Mouse (Mus musculus): ENCODE measurements around the gene Blm. TPM values are rescaled to one million over a fixed set of nuclear protein-coding genes. Genes with fewer than 3 reads are reported as not detected.
A peak's percentile ranks its signal among the peaks of the same experiment; 100 is the strongest.

Gene Blm
- polyA plus RNA-seq, 1 experiment, result 0.75 TPM

DNA sequence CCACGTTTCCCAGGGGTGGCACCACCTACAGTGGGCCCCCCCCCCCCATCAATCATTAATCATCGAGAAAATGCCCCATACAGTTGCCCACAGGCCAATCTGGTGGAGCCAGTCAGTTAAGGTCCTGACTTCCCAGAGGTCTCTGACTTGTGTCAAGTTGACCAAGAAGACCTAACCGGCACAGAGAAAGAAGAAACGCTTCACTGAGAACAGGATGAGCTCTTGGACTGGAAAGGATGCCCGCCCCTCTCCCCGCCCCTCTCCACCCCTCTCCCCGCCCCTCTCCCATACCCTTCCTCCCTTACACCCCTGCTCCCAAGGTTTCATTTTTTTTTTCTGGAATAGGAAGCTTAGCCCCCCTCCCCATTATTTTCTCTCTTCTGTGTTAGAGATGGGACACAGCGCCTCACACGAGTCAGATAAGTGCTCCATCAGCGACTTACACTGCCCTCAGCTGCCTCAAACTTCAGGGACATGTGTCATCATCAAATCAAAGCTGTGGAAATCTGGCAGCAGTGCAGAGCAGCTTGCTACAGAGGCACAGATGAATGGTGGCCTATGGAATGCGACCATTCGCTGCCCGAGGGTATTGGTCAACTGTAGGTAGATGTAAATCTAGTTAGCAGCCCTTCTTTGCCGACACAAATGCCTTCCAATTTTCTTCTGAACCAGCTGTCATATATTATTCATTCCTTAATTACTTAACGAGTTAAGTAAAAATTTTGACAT lies 95.7 kb downstream of the Blm start:
- DNase-seq, result no peak
- Histone ChIP-seq H3K4me1 (ENCODE audit: control insufficient read depth, insufficient read depth, low read length) (no peaks in the 10 kb centered on the region), H3K4me3 (replicated peaks; ENCODE audit: extremely low read depth, low read depth, low read length) (no peak overlapping the region)
- no peak for TF ChIP-seq CTCF (IDR thresholded peaks at IDR 0.05; ENCODE audit: insufficient read depth, low read length)
- no peak for TF ChIP-seq POLR2A (IDR thresholded peaks at IDR 0.05; ENCODE audit: borderline replicate concordance, extremely low read depth, low read depth, low read length)
- 34% methylated on average over 15 of the region's 15 CpGs for WGBS

DNA sequence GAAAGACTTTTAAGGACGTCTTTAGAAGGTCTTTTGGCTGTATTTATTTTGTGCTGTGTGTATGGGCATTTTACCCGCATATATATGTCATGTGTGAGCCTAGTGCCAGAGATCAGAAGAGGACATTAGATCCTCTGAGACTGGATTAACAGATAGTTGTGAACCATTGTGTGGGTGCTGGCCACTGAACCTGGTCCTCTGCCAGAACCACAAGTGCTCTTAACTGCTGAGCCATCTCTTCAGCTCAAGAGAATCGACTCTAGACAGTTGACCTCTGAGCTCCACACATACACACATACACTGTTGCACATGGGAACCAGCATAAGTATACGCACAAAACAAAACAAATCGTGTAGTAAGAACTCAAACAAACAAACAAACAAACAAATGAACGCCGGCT lies 98.3 kb downstream of the Blm start:
- no peak for DNase-seq
- Histone ChIP-seq H3K4me3 (replicated peaks; ENCODE audit: extremely low read depth, low read depth, low read length) (no peak overlapping the region), H3K4me1 (ENCODE audit: control insufficient read depth, insufficient read depth, low read length) (no peaks in the 10 kb centered on the region)
- WGBS, result 68% methylated on average over 7 of the region's 7 CpGs
- TF ChIP-seq CTCF (IDR thresholded peaks at IDR 0.05; ENCODE audit: insufficient read depth, low read length) (no peak), POLR2A (IDR thresholded peaks at IDR 0.05; ENCODE audit: borderline replicate concordance, extremely low read depth, low read depth, low read length) (no peak)

DNA sequence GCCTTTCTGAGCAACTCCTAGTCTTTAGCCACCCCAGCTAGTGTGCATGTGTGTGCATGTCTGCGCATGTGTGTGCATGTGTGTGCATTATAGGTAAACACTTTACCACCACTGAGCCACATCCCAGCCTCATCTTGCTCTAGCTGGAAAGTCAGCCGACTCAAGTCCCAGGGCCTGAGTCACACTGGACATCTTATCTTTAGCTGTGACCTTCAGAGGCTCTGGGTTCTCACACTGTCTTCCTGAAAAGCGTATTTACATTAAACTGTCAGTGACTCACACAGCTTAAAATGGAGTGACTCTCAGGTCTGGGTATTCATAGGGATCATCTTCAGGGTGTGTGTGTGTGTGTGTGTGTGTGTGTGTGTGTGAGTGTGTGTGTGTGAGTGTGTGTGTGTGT lies 99.3 kb downstream of the Blm start:
- no peak for TF ChIP-seq CTCF (IDR thresholded peaks at IDR 0.05; ENCODE audit: insufficient read depth, low read length)
- no peak for TF ChIP-seq POLR2A (IDR thresholded peaks at IDR 0.05; ENCODE audit: borderline replicate concordance, extremely low read depth, low read depth, low read length)
- 64% methylated on average over 3 of the region's 3 CpGs for WGBS
- DNase-seq, result no peak
- H3K4me3 ChIP-seq (replicated peaks; ENCODE audit: extremely low read depth, low read depth, low read length), result no peak overlapping the region
- no peaks in the 10 kb centered on the region for H3K4me1 ChIP-seq (ENCODE audit: control insufficient read depth, insufficient read depth, low read length)

DNA sequence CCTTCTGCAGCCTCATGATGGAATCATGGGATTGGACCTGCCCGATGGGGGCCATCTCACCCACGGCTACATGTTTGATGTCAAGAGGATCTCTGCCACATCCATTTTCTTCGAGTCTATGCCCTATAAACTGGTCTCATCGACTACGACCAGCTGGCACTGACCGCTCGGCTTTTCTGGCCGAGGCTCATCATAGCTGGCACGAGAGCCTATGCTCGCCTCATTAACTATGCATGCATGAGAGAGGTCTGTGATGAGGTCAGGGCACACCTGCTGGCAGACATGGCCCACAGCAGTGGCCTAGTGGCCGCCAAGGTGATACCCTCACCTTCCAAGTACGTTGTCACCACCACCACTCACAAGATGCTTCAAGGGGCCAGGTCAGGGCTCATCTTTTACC lies 105.3 kb downstream of the Blm start:
- 93% methylated on average over 12 of the region's 12 CpGs for WGBS
- Histone ChIP-seq H3K4me1 (ENCODE audit: control insufficient read depth, insufficient read depth, low read length) (no peaks in the 10 kb centered on the region; the same call in 1 of the 2 replicates), H3K4me3 (replicated peaks; ENCODE audit: extremely low read depth, low read depth, low read length) (no peak overlapping the region)
- TF ChIP-seq POLR2A (IDR thresholded peaks at IDR 0.05; ENCODE audit: borderline replicate concordance, extremely low read depth, low read depth, low read length) (no peak), CTCF (IDR thresholded peaks at IDR 0.05; ENCODE audit: insufficient read depth, low read length) (no peak)
- DNase-seq, result no peak

DNA sequence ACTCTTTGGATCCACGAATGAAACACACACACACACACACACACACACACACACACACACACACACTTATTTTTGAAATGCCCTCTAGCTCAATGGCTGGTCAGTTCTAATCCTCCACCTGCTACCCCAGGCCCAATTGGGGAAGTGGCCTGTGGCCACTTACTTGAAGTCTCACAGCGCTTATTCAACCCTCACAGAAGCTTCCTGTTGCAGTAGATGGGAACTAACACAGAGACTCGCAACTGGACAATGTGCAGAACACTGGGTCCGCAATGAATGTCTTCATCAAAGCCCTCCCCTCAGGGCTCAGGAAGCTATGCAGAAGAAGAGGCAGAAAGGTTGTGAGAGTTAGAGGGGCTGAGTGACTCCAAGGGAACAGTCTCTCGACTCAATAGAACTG lies 107.2 kb downstream of the Blm start:
- DNase-seq, result no peak
- Histone ChIP-seq H3K4me1 (ENCODE audit: control insufficient read depth, insufficient read depth, low read length) (peaks cover 3% of the 10 kb centered on the region), H3K4me3 (replicated peaks; ENCODE audit: extremely low read depth, low read depth, low read length) (no peak overlapping the region)
- TF ChIP-seq CTCF (IDR thresholded peaks at IDR 0.05; ENCODE audit: insufficient read depth, low read length) (no peak), POLR2A (IDR thresholded peaks at IDR 0.05; ENCODE audit: borderline replicate concordance, extremely low read depth, low read depth, low read length) (no peak)
- WGBS, result 83% methylated on average over 5 of the region's 5 CpGs

DNA sequence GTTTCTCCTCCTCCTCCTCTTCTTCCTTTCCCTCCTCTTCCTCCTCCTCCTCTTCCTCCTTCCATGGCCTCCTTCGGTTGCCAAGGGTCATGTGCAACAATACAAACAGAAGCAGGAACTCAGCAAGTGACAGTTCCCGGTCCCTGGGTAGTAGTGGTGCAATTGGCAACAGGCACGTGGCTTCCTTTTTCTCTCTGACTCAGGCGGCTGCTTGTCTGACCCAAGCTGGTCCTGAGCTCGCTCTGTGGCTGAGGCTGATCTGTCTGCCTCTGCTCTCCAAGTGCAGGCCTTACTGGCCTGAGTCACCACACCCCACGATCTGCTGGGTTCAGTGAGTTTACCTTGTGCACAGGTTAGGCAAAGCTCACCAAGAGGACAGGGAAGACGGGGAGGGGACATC lies 108.6 kb downstream of the Blm start:
- WGBS, result 34% methylated on average over 7 of the region's 7 CpGs
- Histone ChIP-seq H3K4me1 (ENCODE audit: control insufficient read depth, insufficient read depth, low read length) (peaks cover 3% of the 10 kb centered on the region), H3K4me3 (replicated peaks; ENCODE audit: extremely low read depth, low read depth, low read length) (no peak overlapping the region)
- DNase-seq, result no peak
- TF ChIP-seq CTCF (IDR thresholded peaks at IDR 0.05; ENCODE audit: insufficient read depth, low read length) (no peak), POLR2A (IDR thresholded peaks at IDR 0.05; ENCODE audit: borderline replicate concordance, extremely low read depth, low read depth, low read length) (no peak)

DNA sequence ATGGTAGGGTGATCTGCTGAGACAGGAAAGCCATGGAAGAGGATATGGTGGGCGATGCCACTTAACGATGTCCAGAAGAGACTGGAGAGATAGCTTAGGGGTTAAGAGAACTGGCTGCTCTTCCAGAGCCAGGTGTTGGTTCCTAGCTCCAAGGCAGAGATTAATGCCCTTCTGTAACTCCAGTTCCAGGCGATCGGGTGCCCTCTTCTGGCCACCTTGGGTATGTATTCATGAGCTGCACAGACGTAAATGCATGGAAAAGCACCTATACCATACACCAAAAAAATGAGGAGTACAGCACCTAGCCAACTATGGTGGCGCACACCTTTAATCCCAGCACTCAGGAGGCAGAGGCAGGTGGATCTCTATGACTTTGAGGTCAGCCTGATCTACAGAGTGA lies 110.2 kb downstream of the Blm start:
- Histone ChIP-seq H3K4me3 (replicated peaks; ENCODE audit: extremely low read depth, low read depth, low read length) (no peak overlapping the region), H3K4me1 (ENCODE audit: control insufficient read depth, insufficient read depth, low read length) (peaks cover 3% of the 10 kb centered on the region)
- 87% methylated on average over 6 of the region's 6 CpGs for WGBS
- DNase-seq, result no peak
- TF ChIP-seq CTCF (IDR thresholded peaks at IDR 0.05; ENCODE audit: insufficient read depth, low read length) (peak; percentile 36; the same call in 1 of the 2 replicates), POLR2A (IDR thresholded peaks at IDR 0.05; ENCODE audit: borderline replicate concordance, extremely low read depth, low read depth, low read length) (no peak)

DNA sequence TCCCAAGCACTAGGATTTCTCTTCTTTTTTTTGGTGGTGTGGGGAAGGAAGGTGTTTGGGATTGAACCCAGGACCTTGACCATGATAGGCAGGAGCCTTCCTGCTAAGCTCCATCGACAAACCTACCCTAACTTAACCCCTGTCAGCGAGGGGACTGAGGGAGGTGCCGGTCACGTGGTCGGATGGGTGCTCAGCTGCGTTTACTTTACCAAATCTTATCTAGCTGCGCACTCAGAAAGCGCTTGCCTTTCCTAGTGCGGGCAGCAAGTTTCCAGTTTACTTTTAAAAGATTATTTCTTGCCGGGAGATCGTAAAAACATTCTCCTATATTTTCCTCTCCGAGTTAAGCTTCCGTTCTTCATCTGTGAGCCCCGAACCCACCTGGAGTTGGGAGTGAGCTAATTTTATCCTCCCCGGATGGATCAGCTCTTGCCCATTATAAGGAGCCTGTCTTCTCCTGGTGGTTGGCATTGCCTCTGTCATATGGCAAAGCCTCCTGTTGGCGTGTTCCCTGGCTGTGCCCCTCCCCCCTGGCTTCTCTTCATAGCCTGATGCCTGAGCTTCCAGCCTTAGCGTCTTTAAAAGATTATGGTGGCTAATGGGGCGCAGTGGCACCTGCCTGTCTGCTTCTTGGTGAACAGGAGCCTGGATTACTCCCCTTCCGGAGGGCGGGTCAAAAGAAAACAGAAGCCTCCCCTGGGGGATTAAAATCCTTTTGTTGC lies 112.0 kb downstream of the Blm start:
- peak overlapping the region; percentile 8 for H3K4me3 ChIP-seq (replicated peaks; ENCODE audit: extremely low read depth, low read depth, low read length)
- peaks cover 3% of the 10 kb centered on the region for H3K4me1 ChIP-seq (ENCODE audit: control insufficient read depth, insufficient read depth, low read length)
- DNase-seq, result peak; percentile 35
- TF ChIP-seq POLR2A (IDR thresholded peaks at IDR 0.05; ENCODE audit: borderline replicate concordance, extremely low read depth, low read depth, low read length) (no peak), CTCF (IDR thresholded peaks at IDR 0.05; ENCODE audit: insufficient read depth, low read length) (no peak)
- 14% methylated on average over 20 of the region's 20 CpGs for WGBS

DNA sequence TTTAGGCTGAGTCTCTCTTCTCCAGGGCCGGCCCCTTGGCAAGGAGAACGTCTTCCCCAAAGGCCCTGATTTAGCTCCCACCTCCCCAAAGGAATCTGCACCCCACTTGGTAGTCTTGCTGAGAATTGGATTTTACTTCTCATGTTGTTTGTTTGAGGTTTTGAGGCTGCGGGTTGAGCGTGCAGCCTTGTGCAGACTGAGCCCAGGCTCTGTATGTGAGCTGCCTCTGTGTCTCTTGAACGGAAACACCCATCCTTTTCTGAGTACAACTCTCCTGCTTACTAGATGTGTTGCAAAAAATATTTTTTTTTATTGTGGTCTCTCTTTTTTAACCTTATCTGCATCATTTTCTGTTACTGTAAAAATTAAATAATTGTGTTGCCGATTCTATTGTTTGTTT lies 113.3 kb downstream of the Blm start:
- Histone ChIP-seq H3K4me3 (replicated peaks; ENCODE audit: extremely low read depth, low read depth, low read length) (no peak overlapping the region), H3K4me1 (ENCODE audit: control insufficient read depth, insufficient read depth, low read length) (peaks cover 3% of the 10 kb centered on the region)
- 93% methylated on average over 6 of the region's 6 CpGs for WGBS
- DNase-seq, result no peak
- no peak for TF ChIP-seq CTCF (IDR thresholded peaks at IDR 0.05; ENCODE audit: insufficient read depth, low read length)
- TF ChIP-seq POLR2A (IDR thresholded peaks at IDR 0.05; ENCODE audit: borderline replicate concordance, extremely low read depth, low read depth, low read length), result no peak

DNA sequence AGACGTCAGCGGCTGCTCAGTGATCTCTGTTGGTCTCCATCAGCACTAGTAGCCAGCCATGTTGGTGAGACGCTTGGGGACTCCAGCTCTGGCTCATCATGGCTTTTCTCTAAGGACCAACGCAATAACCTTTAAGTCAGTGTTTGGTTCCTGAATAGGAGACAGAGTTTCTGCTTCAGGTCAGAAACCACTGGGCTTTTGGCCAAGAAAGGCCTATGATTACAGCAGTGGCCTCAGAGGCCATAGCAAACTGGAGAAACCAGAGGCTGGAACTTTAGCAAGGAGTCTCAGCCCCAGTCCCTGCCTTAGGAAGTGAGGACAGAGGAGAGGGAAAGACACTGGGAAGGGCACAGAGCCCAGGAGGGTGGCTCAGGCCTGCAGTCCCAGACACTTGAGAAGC lies 114.3 kb downstream of the Blm start:
- H3K4me1 ChIP-seq (ENCODE audit: control insufficient read depth, insufficient read depth, low read length), result peaks cover 3% of the 10 kb centered on the region; the same call in 1 of the 2 replicates
- no peak for DNase-seq
- WGBS, result 83% methylated on average over 4 of the region's 4 CpGs
- no peak overlapping the region for H3K4me3 ChIP-seq (replicated peaks; ENCODE audit: extremely low read depth, low read depth, low read length)
- no peak for TF ChIP-seq CTCF (IDR thresholded peaks at IDR 0.05; ENCODE audit: insufficient read depth, low read length)
- TF ChIP-seq POLR2A (IDR thresholded peaks at IDR 0.05; ENCODE audit: borderline replicate concordance, extremely low read depth, low read depth, low read length), result no peak

Measured in lung, adult 2 months (tissue).